Mouse (Mus musculus): ENCODE data around the gene Wnt9a. TPM values are rescaled to one million over a fixed set of nuclear protein-coding genes. Genes with fewer than 3 reads are reported as not detected.
A peak's percentile ranks its signal among the peaks of the same experiment; 100 is the strongest.

Wnt9a gene
- polyA plus RNA-seq, 1 experiment from 2014 or later: 10.5 TPM

- H3K9ac ChIP-seq (replicated peaks; ENCODE audit: low read depth): no peak overlapping the region
- no peaks in the 10 kb centered on the region for H3K4me1 ChIP-seq (ENCODE audit: insufficient read depth, low read depth, low read length)
- H3K36me3 ChIP-seq (ENCODE audit: insufficient read depth, low read length): no peaks in the 10 kb centered on the region
- no peaks in the 10 kb centered on the region; the same call in 1 of the 2 replicates for H3K9me3 ChIP-seq (ENCODE audit: low read length)
- no peak overlapping the region for H3K27ac ChIP-seq (ENCODE audit: low read length)
- no peak for DNase-seq (ENCODE audit: low spot score)
- no peak for ATAC-seq
- H3K4me3 ChIP-seq (ENCODE audit: low read depth, low read length): no peak overlapping the region
- TF ChIP-seq EP300 (IDR thresholded peaks at IDR 0.05) (no peak), CTCF (IDR thresholded peaks at IDR 0.05) (no peak)
- no peak overlapping the region for H3K4me2 ChIP-seq (replicated peaks; ENCODE audit: low read depth, low read length)
- WGBS: 70% methylated on average over 2 of the region's 2 CpGs
- no peaks in the 10 kb centered on the region for H3K27me3 ChIP-seq (replicated peaks; ENCODE audit: insufficient read depth, low read length)
These were observed 43.6 kb downstream of the Wnt9a start for GRCm38 (mm10) chr11:59350326-59350725.

GRCm38 (mm10) chr11:59354793-59355192 lies 48.1 kb downstream of the Wnt9a start:
- no peak overlapping the region for H3K4me2 ChIP-seq (replicated peaks; ENCODE audit: low read depth, low read length)
- ATAC-seq: no peak
- H3K9ac ChIP-seq (replicated peaks; ENCODE audit: low read depth): no peak overlapping the region
- no peaks in the 10 kb centered on the region for H3K9me3 ChIP-seq (ENCODE audit: low read length)
- no peak overlapping the region for H3K4me3 ChIP-seq (ENCODE audit: low read depth, low read length)
- H3K4me1 ChIP-seq (ENCODE audit: insufficient read depth, low read depth, low read length): no peaks in the 10 kb centered on the region
- TF ChIP-seq EP300 (IDR thresholded peaks at IDR 0.05) (no peak), CTCF (IDR thresholded peaks at IDR 0.05) (no peak)
- H3K27ac ChIP-seq (ENCODE audit: low read length): no peak overlapping the region
- DNase-seq (ENCODE audit: low spot score): no peak
- H3K36me3 ChIP-seq (ENCODE audit: insufficient read depth, low read length): no peaks in the 10 kb centered on the region
- 83% methylated on average over 4 of the region's 4 CpGs for WGBS
- H3K27me3 ChIP-seq (replicated peaks; ENCODE audit: insufficient read depth, low read length): no peaks in the 10 kb centered on the region

DNA sequence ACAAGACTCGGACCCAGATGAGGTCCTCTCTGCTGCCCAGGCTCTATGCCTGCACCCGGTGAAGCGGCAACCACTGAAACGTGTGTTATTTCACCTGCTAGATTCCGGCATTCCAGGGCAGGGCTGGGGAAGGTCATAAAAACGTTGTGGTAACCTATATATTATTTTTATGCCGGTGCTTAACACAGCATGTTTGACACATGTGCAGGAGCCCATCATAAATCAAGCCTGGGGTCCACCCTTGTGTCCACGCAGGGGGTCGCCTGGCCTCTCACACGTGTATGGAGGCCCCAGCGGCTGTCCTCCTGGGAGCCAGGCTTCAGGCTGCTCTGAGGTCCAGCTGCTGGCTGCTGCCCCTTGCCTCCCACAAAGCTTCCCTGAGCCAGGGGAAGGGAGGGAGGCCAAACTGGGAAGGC lies 50.2 kb downstream of the Wnt9a start:
- H3K27me3 ChIP-seq (replicated peaks; ENCODE audit: insufficient read depth, low read length): no peaks in the 10 kb centered on the region
- H3K9ac ChIP-seq (replicated peaks; ENCODE audit: low read depth): no peak overlapping the region
- no peak overlapping the region for H3K4me3 ChIP-seq (ENCODE audit: low read depth, low read length)
- no peaks in the 10 kb centered on the region for H3K9me3 ChIP-seq (ENCODE audit: low read length)
- H3K4me2 ChIP-seq (replicated peaks; ENCODE audit: low read depth, low read length): no peak overlapping the region
- DNase-seq (ENCODE audit: low spot score) (no peak), ATAC-seq (no peak)
- H3K36me3 ChIP-seq (ENCODE audit: insufficient read depth, low read length): no peaks in the 10 kb centered on the region
- WGBS: 59% methylated on average over 11 of the region's 11 CpGs
- H3K4me1 ChIP-seq (ENCODE audit: insufficient read depth, low read depth, low read length): no peaks in the 10 kb centered on the region
- no peak for TF ChIP-seq EP300 (IDR thresholded peaks at IDR 0.05)
- TF ChIP-seq CTCF (IDR thresholded peaks at IDR 0.05): no peak
- H3K27ac ChIP-seq (ENCODE audit: low read length): no peak overlapping the region

DNA sequence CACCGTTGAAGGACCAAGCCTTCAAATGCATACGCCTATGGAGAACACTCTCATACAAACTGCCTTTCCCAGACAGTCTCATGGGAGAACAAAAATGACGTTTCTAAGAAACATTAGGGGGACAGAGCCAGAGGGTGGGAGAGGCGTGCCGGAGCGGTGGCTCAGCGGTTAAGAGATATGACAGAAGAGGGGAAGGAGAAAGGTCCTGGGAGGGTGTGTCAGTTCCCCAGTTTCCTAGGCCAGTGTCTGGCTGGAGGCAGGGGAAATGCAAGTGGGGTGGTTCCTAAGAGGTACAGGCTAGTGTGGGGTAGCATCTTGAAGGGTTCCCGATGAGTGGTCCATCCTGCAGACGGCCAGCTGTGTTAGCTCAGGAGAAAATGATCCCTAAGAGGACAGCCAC lies 54.6 kb downstream of the Wnt9a start:
- no peak overlapping the region for H3K4me3 ChIP-seq (ENCODE audit: low read depth, low read length)
- no peaks in the 10 kb centered on the region for H3K36me3 ChIP-seq (ENCODE audit: insufficient read depth, low read length)
- no peaks in the 10 kb centered on the region for H3K9me3 ChIP-seq (ENCODE audit: low read length)
- ATAC-seq (no peak), DNase-seq (ENCODE audit: low spot score) (no peak)
- H3K9ac ChIP-seq (replicated peaks; ENCODE audit: low read depth): no peak overlapping the region
- H3K4me1 ChIP-seq (ENCODE audit: insufficient read depth, low read depth, low read length): no peaks in the 10 kb centered on the region
- H3K27me3 ChIP-seq (replicated peaks; ENCODE audit: insufficient read depth, low read length): no peaks in the 10 kb centered on the region
- H3K4me2 ChIP-seq (replicated peaks; ENCODE audit: low read depth, low read length): no peak overlapping the region
- 74% methylated on average over 9 of the region's 9 CpGs for WGBS
- H3K27ac ChIP-seq (ENCODE audit: low read length): no peak overlapping the region
- TF ChIP-seq EP300 (IDR thresholded peaks at IDR 0.05) (no peak), CTCF (IDR thresholded peaks at IDR 0.05) (no peak)

DNA sequence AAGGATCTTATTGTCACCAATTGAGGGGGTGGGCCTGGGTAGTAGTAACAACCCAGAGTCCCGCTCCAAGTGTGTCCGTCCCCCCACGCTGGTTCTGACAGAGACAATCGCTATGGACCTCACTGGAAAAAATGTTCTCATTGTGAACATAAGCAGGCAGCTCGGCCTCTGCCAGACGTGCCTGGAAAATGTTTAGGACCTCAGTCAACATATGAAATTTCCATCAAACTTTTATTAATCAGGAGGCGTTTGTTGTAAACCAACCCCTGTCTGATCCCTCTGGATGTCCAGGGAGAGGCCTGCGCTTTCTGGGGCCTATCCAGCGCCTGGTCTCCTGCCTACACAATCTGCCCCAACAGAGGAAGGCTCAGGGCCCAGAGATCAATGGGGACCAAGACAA lies 57.3 kb downstream of the Wnt9a start:
- H3K4me1 ChIP-seq (ENCODE audit: insufficient read depth, low read depth, low read length): no peaks in the 10 kb centered on the region
- TF ChIP-seq CTCF (IDR thresholded peaks at IDR 0.05) (no peak), EP300 (IDR thresholded peaks at IDR 0.05) (no peak)
- DNase-seq (ENCODE audit: low spot score): peak; percentile 16
- no peak overlapping the region; the same call in 1 of the 2 replicates for H3K27ac ChIP-seq (ENCODE audit: low read length)
- no peaks in the 10 kb centered on the region for H3K27me3 ChIP-seq (replicated peaks; ENCODE audit: insufficient read depth, low read length)
- H3K4me3 ChIP-seq (ENCODE audit: low read depth, low read length): no peak overlapping the region
- H3K9ac ChIP-seq (replicated peaks; ENCODE audit: low read depth): no peak overlapping the region
- no peaks in the 10 kb centered on the region for H3K36me3 ChIP-seq (ENCODE audit: insufficient read depth, low read length)
- WGBS: 73% methylated on average over 9 of the region's 9 CpGs
- ATAC-seq: peak; percentile 58
- H3K4me2 ChIP-seq (replicated peaks; ENCODE audit: low read depth, low read length): no peak overlapping the region
- H3K9me3 ChIP-seq (ENCODE audit: low read length): no peaks in the 10 kb centered on the region

- Histone ChIP-seq H3K4me2 (replicated peaks; ENCODE audit: low read depth, low read length) (no peak overlapping the region), H3K9ac (replicated peaks; ENCODE audit: low read depth) (no peak overlapping the region), H3K27me3 (replicated peaks; ENCODE audit: insufficient read depth, low read length) (no peaks in the 10 kb centered on the region), H3K4me1 (ENCODE audit: insufficient read depth, low read depth, low read length) (no peaks in the 10 kb centered on the region), H3K4me3 (ENCODE audit: low read depth, low read length) (no peak overlapping the region), H3K9me3 (ENCODE audit: low read length) (no peaks in the 10 kb centered on the region), H3K36me3 (ENCODE audit: insufficient read depth, low read length) (no peaks in the 10 kb centered on the region), H3K27ac (ENCODE audit: low read length) (no peak overlapping the region; the same call in 1 of the 2 replicates)
- ATAC-seq (peak; percentile 82), DNase-seq (ENCODE audit: low spot score) (peak; percentile 75)
- WGBS: 19% methylated on average over 3 of the region's 3 CpGs
- no peak for TF ChIP-seq EP300 (IDR thresholded peaks at IDR 0.05)
- TF ChIP-seq CTCF (IDR thresholded peaks at IDR 0.05): no peak
These were observed 57.7 kb downstream of the Wnt9a start for GRCm38 (mm10) chr11:59364417-59364816.

GRCm38 (mm10) chr11:59366031-59366430 lies 59.3 kb downstream of the Wnt9a start:
- Histone ChIP-seq H3K4me1 (ENCODE audit: insufficient read depth, low read depth, low read length) (no peaks in the 10 kb centered on the region), H3K36me3 (ENCODE audit: insufficient read depth, low read length) (no peaks in the 10 kb centered on the region), H3K27ac (ENCODE audit: low read length) (no peak overlapping the region), H3K9me3 (ENCODE audit: low read length) (no peaks in the 10 kb centered on the region), H3K27me3 (replicated peaks; ENCODE audit: insufficient read depth, low read length) (no peaks in the 10 kb centered on the region), H3K4me2 (replicated peaks; ENCODE audit: low read depth, low read length) (no peak overlapping the region), H3K4me3 (ENCODE audit: low read depth, low read length) (no peak overlapping the region), H3K9ac (replicated peaks; ENCODE audit: low read depth) (no peak overlapping the region)
- TF ChIP-seq CTCF (IDR thresholded peaks at IDR 0.05) (no peak), EP300 (IDR thresholded peaks at IDR 0.05) (no peak)
- ATAC-seq: no peak
- 59% methylated on average over 3 of the region's 3 CpGs for WGBS
- no peak for DNase-seq (ENCODE audit: low spot score)

Measured in lung, postnatal 0 days (tissue).